Mouse (Mus musculus) ES-Bruce4 (cell line): ENCODE measurements around the gene Rnft1. TPM values are rescaled to one million over a fixed set of nuclear protein-coding genes. Genes with fewer than 3 reads are reported as not detected.

ENCODE experiments used
- H3K27ac ChIP-seq: 2 replicates; pipeline ENCODE4 v1.5.1; 2012; ENCODE audit warnings: low read length, inconsistent platforms; ENCODE audit not compliant: insufficient read depth
- H3K27me3 ChIP-seq: 2 replicates; pipeline ENCODE4 v1.6.1; 2012; ENCODE audit warnings: mild to moderate bottlenecking, low read length, inconsistent platforms; ENCODE audit not compliant: control insufficient read depth, poor library complexity, insufficient read depth, severe bottlenecking
- H3K36me3 ChIP-seq: 2 replicates; pipeline ENCODE4 v1.6.1; 2012; ENCODE audit warnings: inconsistent platforms, mild to moderate bottlenecking, low read length, moderate library complexity; ENCODE audit not compliant: control insufficient read depth, poor library complexity, insufficient read depth, severe bottlenecking
- H3K4me1 ChIP-seq: one replicate; pipeline ENCODE4 v1.8.1; 2011; ENCODE audit warnings: low read length; ENCODE audit not compliant: control insufficient read depth, insufficient read depth
- H3K4me3 ChIP-seq: 2 replicates; pipeline ENCODE4 v1.5.1; 2011; ENCODE audit warnings: low read depth, mild to moderate bottlenecking, low read length
- H3K9ac ChIP-seq: 2 replicates; pipeline ENCODE4 v1.6.1; 2012; ENCODE audit warnings: low read depth, mild to moderate bottlenecking, inconsistent platforms; ENCODE audit not compliant: poor library complexity, severe bottlenecking
- H3K9me3 ChIP-seq: replicated peaks from 2 replicates; pipeline ENCODE4 v1.6.1; 2012; ENCODE audit warnings: mild to moderate bottlenecking, low read length, inconsistent platforms; ENCODE audit not compliant: control insufficient read depth, poor library complexity, insufficient read depth, severe bottlenecking
- CTCF ChIP-seq: IDR thresholded peaks from one replicate; pipeline ENCODE4 v1.8.1; 2011; ENCODE audit warnings: low read depth, low read length
- EP300 ChIP-seq: IDR thresholded peaks from 2 replicates; pipeline ENCODE4 v1.6.1; 2011; ENCODE audit warnings: low read depth, low read length; ENCODE audit not compliant: insufficient read depth
- POLR2A ChIP-seq: IDR thresholded peaks from one replicate; pipeline ENCODE4 v1.8.1; 2011; ENCODE audit warnings: low read length; ENCODE audit not compliant: insufficient read depth
- polyA plus RNA-seq: library from polyadenylated mRNA; stranded (reverse); fragments of >200 nt; gene quantifications from 2 replicates; pipeline ENCODE4 v1.2.4, GENCODE M21; 2011; ENCODE audit warnings: low read depth; ENCODE audit not compliant: missing spikeins, insufficient read depth, insufficient read length

Rnft1 gene
- 25.0 and 30.3 TPM in 2 replicates for polyA plus RNA-seq

DNA sequence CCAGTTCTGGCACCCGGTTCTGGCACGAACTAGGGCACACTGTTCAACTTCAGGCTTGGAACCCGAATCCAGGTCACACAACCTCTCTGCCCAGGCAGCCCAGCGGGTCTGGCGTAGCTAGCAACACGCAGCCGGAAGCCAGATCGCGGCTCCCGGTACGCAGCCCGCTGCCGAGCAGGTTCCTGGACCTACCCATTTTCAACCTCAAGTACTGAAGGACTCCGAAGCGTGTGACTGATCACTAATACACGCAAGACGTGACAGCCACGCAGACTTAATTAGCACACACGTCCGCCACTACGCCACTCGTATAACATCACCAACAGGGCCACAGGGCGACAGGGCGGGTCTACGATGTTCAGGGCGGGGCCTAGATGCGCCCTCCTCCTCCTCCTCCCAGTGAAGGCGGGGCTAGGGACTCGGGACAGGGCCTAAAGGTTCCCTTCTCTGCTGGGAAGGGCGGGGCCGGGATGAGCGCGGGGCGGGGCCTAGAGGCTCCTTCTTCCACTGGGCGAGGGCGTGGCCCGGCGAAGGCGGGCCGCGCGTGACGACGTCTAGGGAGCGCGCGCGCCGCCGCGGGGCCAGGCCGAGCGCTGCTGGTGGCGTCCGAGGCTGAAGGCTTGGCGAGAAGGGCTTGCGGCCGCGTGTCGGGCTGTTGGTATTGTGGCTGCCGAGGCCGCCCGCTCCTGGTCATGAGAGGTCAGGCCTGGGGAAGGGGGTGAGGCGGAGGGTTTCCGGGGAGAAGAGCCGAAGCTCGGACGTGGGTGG is at the start of gene Rnft1:
Rnft1 (plus strand) TSS at position 557 of the 768 bp plus-strand sequence.
- no peaks in the 10 kb centered on the region for H3K4me1 ChIP-seq
- no peaks in the 10 kb centered on the region for H3K36me3 ChIP-seq
- no peaks in the 10 kb centered on the region for H3K9me3 ChIP-seq
- no peak for TF ChIP-seq CTCF
- TF ChIP-seq POLR2A = peak; percentile 98
- no peak for TF ChIP-seq EP300
- H3K27me3 ChIP-seq = no peaks in the 10 kb centered on the region
- peak within 1 kb of the TSS; percentile 88 for H3K4me3 ChIP-seq
- H3K27ac ChIP-seq = no peak within 1 kb of the TSS
- peak within 1 kb of the TSS; percentile 79 for H3K9ac ChIP-seq

DNA sequence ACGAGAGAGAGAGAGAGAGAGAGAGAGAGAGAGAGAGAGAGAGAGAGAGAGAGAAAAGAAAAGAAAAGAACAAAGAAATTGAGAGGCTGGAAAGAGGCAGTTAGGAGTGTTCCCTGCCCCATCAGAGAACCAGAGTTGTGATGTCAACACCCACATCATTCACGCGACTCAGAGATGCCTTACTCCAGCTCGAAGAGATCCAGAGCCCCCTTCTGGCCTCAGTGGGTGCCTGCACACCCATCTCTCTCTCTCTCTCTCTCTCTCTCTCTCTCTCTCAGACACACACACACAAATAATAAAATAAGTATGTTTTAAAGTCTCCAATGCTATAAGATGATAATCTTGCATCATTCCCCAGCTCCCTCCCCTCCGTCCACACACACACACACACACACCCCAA is 47.6 kb upstream of the Rnft1 start:
- Histone ChIP-seq H3K9ac (no peak overlapping the region), H3K4me1 (no peaks in the 10 kb centered on the region), H3K9me3 (no peaks in the 10 kb centered on the region), H3K27ac (no peak overlapping the region), H3K27me3 (no peaks in the 10 kb centered on the region), H3K4me3 (no peak overlapping the region), H3K36me3 (no peaks in the 10 kb centered on the region)
- TF ChIP-seq EP300 = no peak
- TF ChIP-seq POLR2A = no peak
- TF ChIP-seq CTCF = peak; percentile 69

DNA sequence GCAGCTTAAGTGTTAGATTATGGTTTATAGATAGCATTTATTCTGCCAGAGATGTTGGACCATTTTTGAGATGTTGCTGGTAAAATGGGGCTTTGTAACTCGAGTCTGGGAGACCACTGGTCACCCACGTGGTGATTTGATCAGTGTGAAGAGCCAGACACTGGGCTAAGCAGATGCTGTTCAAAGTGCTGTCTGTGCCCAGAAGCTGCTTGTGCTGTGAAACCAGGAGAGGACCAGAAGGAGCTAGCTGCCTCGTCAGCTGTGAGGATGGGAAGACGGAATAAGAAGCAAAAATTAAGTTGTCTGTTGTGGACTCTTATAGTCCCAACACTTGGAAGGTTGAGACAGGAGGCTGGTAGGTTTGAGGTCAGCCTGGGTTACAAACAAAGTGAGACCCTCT is 46.2 kb upstream of the Rnft1 start:
- Histone ChIP-seq H3K9me3 (no peaks in the 10 kb centered on the region), H3K27me3 (no peaks in the 10 kb centered on the region), H3K9ac (no peak overlapping the region), H3K36me3 (no peaks in the 10 kb centered on the region), H3K4me1 (no peaks in the 10 kb centered on the region), H3K27ac (no peak overlapping the region), H3K4me3 (no peak overlapping the region)
- no peak for TF ChIP-seq POLR2A
- TF ChIP-seq EP300 = no peak
- no peak for TF ChIP-seq CTCF

DNA sequence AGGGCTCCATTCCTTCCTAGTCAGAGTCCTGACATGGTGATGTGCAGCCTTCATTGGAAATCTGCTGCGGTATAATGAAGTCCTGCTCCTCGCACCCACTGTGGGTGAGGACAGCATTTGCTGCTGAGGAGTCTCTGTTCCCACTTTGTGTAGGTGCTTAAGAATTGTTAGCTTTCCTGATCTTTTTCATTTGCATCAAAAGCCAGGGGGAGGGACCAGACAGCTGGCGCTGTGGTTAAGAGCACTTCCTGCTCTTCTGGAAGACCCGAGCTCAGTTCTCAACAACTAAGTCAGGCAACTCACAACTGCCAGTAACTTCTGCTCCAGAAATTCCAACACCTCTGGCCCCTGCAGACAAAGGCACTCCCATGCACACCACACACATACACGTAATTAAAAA is 43.7 kb upstream of the Rnft1 start:
- no peak overlapping the region for H3K27ac ChIP-seq
- H3K9me3 ChIP-seq = no peaks in the 10 kb centered on the region
- no peak for TF ChIP-seq CTCF
- TF ChIP-seq EP300 = no peak
- TF ChIP-seq POLR2A = no peak

DNA sequence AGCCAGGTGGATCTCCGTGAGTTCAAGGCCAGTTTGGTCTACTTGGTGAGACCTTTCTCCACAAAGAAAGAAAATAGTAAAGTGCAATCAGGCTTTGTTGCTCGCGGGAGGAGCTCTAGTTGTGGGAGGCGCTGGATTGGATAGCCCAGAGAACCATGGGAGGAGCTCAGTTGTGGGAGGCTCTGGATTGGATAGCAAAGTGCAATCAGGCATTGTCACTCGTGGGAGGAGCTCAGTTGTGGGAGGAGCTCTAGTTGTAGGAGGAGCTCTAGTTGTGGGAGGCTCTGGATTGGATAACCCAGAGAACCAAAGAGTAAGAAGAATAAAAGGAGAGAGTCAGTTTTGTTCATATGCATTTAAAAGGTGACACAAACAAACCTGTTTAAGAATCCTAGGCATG is 30.5 kb upstream of the Rnft1 start:
- Histone ChIP-seq H3K9me3 (no peaks in the 10 kb centered on the region), H3K4me3 (no peak overlapping the region), H3K27me3 (no peaks in the 10 kb centered on the region), H3K27ac (no peak overlapping the region), H3K4me1 (no peaks in the 10 kb centered on the region), H3K9ac (no peak overlapping the region), H3K36me3 (no peaks in the 10 kb centered on the region)
- no peak for TF ChIP-seq POLR2A

More for the DNA sequence above, 43.7 kb upstream of the Rnft1 start:
- Histone ChIP-seq H3K4me1 (no peaks in the 10 kb centered on the region), H3K36me3 (no peaks in the 10 kb centered on the region), H3K27me3 (no peaks in the 10 kb centered on the region), H3K9ac (no peak overlapping the region), H3K4me3 (no peak overlapping the region)

DNA sequence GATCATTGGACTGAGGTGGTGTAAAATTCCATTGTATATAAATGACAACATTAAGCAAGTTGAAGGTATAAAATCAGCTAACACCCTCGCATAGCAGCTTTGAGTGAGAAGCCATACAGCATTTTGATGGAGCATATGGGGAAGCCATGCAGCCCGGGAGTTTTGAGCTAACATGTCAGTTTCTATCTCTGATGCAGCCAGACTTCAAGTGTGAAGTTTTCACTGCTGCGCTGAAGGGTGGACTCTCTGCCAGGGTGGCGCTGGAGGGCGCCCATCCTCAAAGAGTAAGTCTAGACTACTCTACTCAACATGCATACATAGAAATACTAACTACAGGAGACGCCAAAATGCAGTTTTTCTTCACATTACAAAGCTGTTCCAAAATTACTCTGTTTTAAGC is 26.9 kb upstream of the Rnft1 start:
- H3K36me3 ChIP-seq = no peaks in the 10 kb centered on the region
- no peaks in the 10 kb centered on the region for H3K27me3 ChIP-seq
- no peak overlapping the region for H3K27ac ChIP-seq
- no peaks in the 10 kb centered on the region for H3K4me1 ChIP-seq
- H3K4me3 ChIP-seq = no peak overlapping the region
- H3K9ac ChIP-seq = no peak overlapping the region
- TF ChIP-seq CTCF (no peak), EP300 (no peak), POLR2A (no peak)
- no peaks in the 10 kb centered on the region for H3K9me3 ChIP-seq
